Mouse (Mus musculus) cerebral cortex, adult 2 months (tissue): ENCODE results near the gene Psmb6.

Experiments
- WGBS: fragments of 180-500 bp; shearing (Covaris S2); methylation state at CpG from one replicate; pipeline ENCODE4 v1.1.7; 2018; 5-methylcytosine and 5-hydroxymethylcytosine counted together

Psmb6 gene

GRCm38 (mm10) chr11:70570614-70571013 lies 45.4 kb downstream of the Psmb6 start:
- 78% methylated on average over 1 of the region's 1 CpGs for WGBS

GRCm38 (mm10) chr11:70571641-70572040 lies 46.5 kb downstream of the Psmb6 start:
- 36% methylated on average over 1 of the region's 1 CpGs for WGBS

DNA sequence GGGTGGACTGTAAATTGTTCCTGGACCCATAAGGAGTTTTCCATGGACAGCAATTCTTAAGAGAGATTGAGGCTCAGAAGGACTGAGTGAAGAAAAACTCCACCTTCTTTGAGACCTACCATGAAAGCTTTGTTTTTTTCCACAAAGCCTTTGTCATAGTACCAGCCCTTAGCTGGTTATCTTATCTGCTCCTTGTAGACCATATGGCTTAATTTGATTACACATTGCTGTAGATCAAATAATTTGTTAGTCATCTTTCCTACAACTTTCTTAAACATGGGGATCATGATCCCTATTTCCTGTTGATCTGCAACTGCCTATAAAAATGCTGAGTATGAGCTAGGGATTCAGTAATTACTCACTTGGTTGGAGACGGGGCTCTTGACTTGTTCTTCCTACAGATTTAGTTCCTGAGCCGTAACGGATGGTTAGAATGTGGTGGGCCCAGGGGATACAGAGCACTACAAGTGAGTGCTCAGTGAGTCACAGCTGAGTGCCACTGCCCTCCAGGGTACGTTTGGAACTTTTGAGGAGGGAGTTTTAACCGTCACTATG lies 47.3 kb downstream of the Psmb6 start:
- WGBS: 61% methylated on average over 5 of the region's 5 CpGs

GRCm38 (mm10) chr11:70573872-70574271 lies 48.7 kb downstream of the Psmb6 start:
- 32% methylated on average over 6 of the region's 6 CpGs for WGBS

GRCm38 (mm10) chr11:70577201-70577600 lies 52.0 kb downstream of the Psmb6 start:
- 40% methylated on average over 3 of the region's 3 CpGs for WGBS
